Mouse (Mus musculus) embryonic facial prominence, embryonic 14.5 days (tissue): ENCODE data around the gene Tmem221. TPM values are rescaled to one million over a fixed set of nuclear protein-coding genes. Genes with fewer than 3 reads are reported as not detected.

ENCODE experiments used
- ATAC-seq: fragments of 200-750 bp; cut with Nextera tagmentation; 2 replicates; pipeline ENCODE4 v1.8.0; 2017; ENCODE audit warnings: low read depth, moderate number of reproducible peaks, moderate TSS enrichment
- DNase-seq: peaks from one replicate; pipeline ENCODE4 v3.0.0-alpha.2; 2015; ENCODE audit warnings: low spot score
- H3K27ac ChIP-seq: fragments of 300-500 bp; sonication (generic); replicated peaks from 2 replicates; pipeline ENCODE4 v1.5.1; 2014; ENCODE audit warnings: low read depth, mild to moderate bottlenecking, low read length, moderate library complexity
- H3K27me3 ChIP-seq: fragments of 300-500 bp; sonication (generic); replicated peaks from 2 replicates; pipeline ENCODE4 v1.6.1; 2014; ENCODE audit warnings: low read length; ENCODE audit not compliant: control insufficient read depth, insufficient read depth
- H3K36me3 ChIP-seq: fragments of 300-500 bp; sonication (generic); 2 replicates; pipeline ENCODE4 v1.6.1; 2014; ENCODE audit warnings: low read length, mixed read lengths; ENCODE audit not compliant: control insufficient read depth, insufficient read depth
- H3K4me1 ChIP-seq: fragments of 300-500 bp; sonication (generic); 2 replicates; pipeline ENCODE4 v1.6.1; 2014; ENCODE audit warnings: antibody characterized with exemption, low read length; ENCODE audit not compliant: control insufficient read depth, insufficient read depth
- H3K4me2 ChIP-seq: fragments of 300-500 bp; sonication (generic); 2 replicates; pipeline ENCODE4 v1.6.1; 2014; ENCODE audit warnings: low read depth, mild to moderate bottlenecking, low read length, moderate library complexity, mixed read lengths
- H3K4me3 ChIP-seq: fragments of 300-500 bp; sonication (generic); 2 replicates; pipeline ENCODE4 v1.5.1; 2014; ENCODE audit warnings: low read depth, mild to moderate bottlenecking, low read length
- H3K9ac ChIP-seq: fragments of 300-500 bp; sonication (generic); 2 replicates; pipeline ENCODE4 v1.6.1; 2014; ENCODE audit warnings: low read depth, mild to moderate bottlenecking, low read length, moderate library complexity, mixed read lengths
- H3K9me3 ChIP-seq: fragments of 300-500 bp; sonication (generic); 2 replicates; pipeline ENCODE4 v1.6.1; 2016; ENCODE audit warnings: low read length; ENCODE audit not compliant: control insufficient read depth
- WGBS: fragments of 180-500 bp; shearing (Covaris S2); extraction: QIAGEN DNeasy Blood & Tissue Kit; methylation state at CpG from one replicate; pipeline ENCODE4 v1.1.7; 2014; 5-methylcytosine and 5-hydroxymethylcytosine counted together
- polyA plus RNA-seq: library from polyadenylated mRNA; unstranded; fragments of >200 nt; fragmentation: Nextera tagmentation; extraction: Ambion mirVana; gene quantifications from 2 replicates; pipeline ENCODE4 v1.2.1, GENCODE M21; 2014

Tmem221 gene
- polyA plus RNA-seq = 1.1 and 1.4 TPM in 2 replicates

GRCm38 (mm10) chr8:71558071-71558957, at the start of gene Tmem221:
Gene Tmem221, minus strand, starts transcription at chr8:71558871.
- H3K9me3 ChIP-seq = no peaks in the 10 kb centered on the region
- H3K27me3 ChIP-seq = peaks cover 73% of the 10 kb centered on the region
- no peak for DNase-seq
- 4% methylated on average over 56 of the region's 70 CpGs for WGBS
- H3K4me2 ChIP-seq = peak within 1 kb of the TSS; percentile 61
- H3K9ac ChIP-seq = peak within 1 kb of the TSS; percentile 49
- no peak within 1 kb of the TSS for H3K27ac ChIP-seq
- 0 out of 2 replicates have a peak, but pooled peaks have one; percentile 10 for ATAC-seq
- H3K36me3 ChIP-seq = no peaks in the 10 kb centered on the region
- no peaks in the 10 kb centered on the region for H3K4me1 ChIP-seq
- peak within 1 kb of the TSS; percentile 42 for H3K4me3 ChIP-seq

GRCm38 (mm10) chr8:71604021-71604420, 45.4 kb upstream of the Tmem221 start:
- Histone ChIP-seq H3K4me2 (no peak overlapping the region), H3K9me3 (no peaks in the 10 kb centered on the region), H3K27ac (no peak overlapping the region), H3K4me1 (peaks cover 4% of the 10 kb centered on the region; the same call in 1 of the 2 replicates), H3K4me3 (no peak overlapping the region), H3K27me3 (peaks cover 17% of the 10 kb centered on the region), H3K36me3 (no peaks in the 10 kb centered on the region), H3K9ac (no peak overlapping the region)
- WGBS = 52% methylated on average over 7 of the region's 7 CpGs
- DNase-seq (no peak), ATAC-seq (no peak)

GRCm38 (mm10) chr8:71602666-71603334, 44.1 kb upstream of the Tmem221 start:
- DNase-seq (peak; percentile 91), ATAC-seq (peak; percentile 82)
- H3K36me3 ChIP-seq = no peaks in the 10 kb centered on the region
- peaks cover 4% of the 10 kb centered on the region; the same call in 1 of the 2 replicates for H3K4me1 ChIP-seq
- WGBS = 2% methylated on average over 32 of the region's 32 CpGs
- no peak overlapping the region for H3K27ac ChIP-seq
- H3K27me3 ChIP-seq = peaks cover 17% of the 10 kb centered on the region
- H3K9me3 ChIP-seq = no peaks in the 10 kb centered on the region
- H3K4me2 ChIP-seq = peak overlapping the region; percentile 64
- H3K4me3 ChIP-seq = peak overlapping the region; percentile 42
- H3K9ac ChIP-seq = peak overlapping the region; percentile 53

GRCm38 (mm10) chr8:71601939-71602665, 43.4 kb upstream of the Tmem221 start:
- 9% methylated on average over 18 of the region's 65 CpGs for WGBS
- ATAC-seq (peak; percentile 28), DNase-seq (peak; percentile 17)
- H3K9me3 ChIP-seq = no peaks in the 10 kb centered on the region
- H3K4me1 ChIP-seq = peaks cover 4% of the 10 kb centered on the region; the same call in 1 of the 2 replicates
- peaks cover 17% of the 10 kb centered on the region for H3K27me3 ChIP-seq
- H3K4me3 ChIP-seq = peak overlapping the region; percentile 42
- H3K9ac ChIP-seq = peak overlapping the region; percentile 53
- H3K27ac ChIP-seq = no peak overlapping the region
- no peaks in the 10 kb centered on the region for H3K36me3 ChIP-seq
- H3K4me2 ChIP-seq = peak overlapping the region; percentile 64

- Histone ChIP-seq H3K9ac (no peak overlapping the region), H3K9me3 (no peaks in the 10 kb centered on the region), H3K4me1 (peaks cover 4% of the 10 kb centered on the region; the same call in 1 of the 2 replicates), H3K4me3 (no peak overlapping the region), H3K27ac (no peak overlapping the region), H3K4me2 (no peak overlapping the region), H3K27me3 (peaks cover 17% of the 10 kb centered on the region), H3K36me3 (peaks cover 10% of the 10 kb centered on the region; the same call in 1 of the 2 replicates)
- 78% methylated on average over 5 of the region's 5 CpGs for WGBS
- DNase-seq (no peak), ATAC-seq (no peak)
Observed at GRCm38 (mm10) chr8:71598841-71599240, 40.2 kb upstream of the Tmem221 start.

- Histone ChIP-seq H3K9ac (no peak overlapping the region), H3K27ac (no peak overlapping the region), H3K4me1 (peaks cover 4% of the 10 kb centered on the region; the same call in 1 of the 2 replicates), H3K4me3 (no peak overlapping the region), H3K27me3 (peaks cover 17% of the 10 kb centered on the region), H3K4me2 (no peak overlapping the region), H3K36me3 (peaks cover 10% of the 10 kb centered on the region; the same call in 1 of the 2 replicates), H3K9me3 (no peaks in the 10 kb centered on the region)
- DNase-seq (no peak), ATAC-seq (no peak)
Observed at GRCm38 (mm10) chr8:71598375-71598774, 39.7 kb upstream of the Tmem221 start.

GRCm38 (mm10) chr8:71597451-71597850, 38.8 kb upstream of the Tmem221 start, which contains the start of gene Fam129c:
Gene Fam129c, plus strand, starts transcription at chr8:71597648.
- whole genome bisulfite sequencing = 79% methylated on average over 3 of the region's 3 CpGs
- no peaks in the 10 kb centered on the region for H3K9me3 ChIP-seq
- no peak within 1 kb of the TSS for H3K27ac ChIP-seq
- no peak within 1 kb of the TSS for H3K4me2 ChIP-seq
- peaks cover 10% of the 10 kb centered on the region; the same call in 1 of the 2 replicates for H3K36me3 ChIP-seq
- no peak within 1 kb of the TSS for H3K9ac ChIP-seq
- H3K4me1 ChIP-seq = peaks cover 8% of the 10 kb centered on the region
- H3K4me3 ChIP-seq = no peak within 1 kb of the TSS
- peaks cover 15% of the 10 kb centered on the region for H3K27me3 ChIP-seq
- ATAC-seq (no peak), DNase-seq (no peak)

GRCm38 (mm10) chr8:71596798-71597197, 38.1 kb upstream of the Tmem221 start:
- Histone ChIP-seq H3K9ac (no peak overlapping the region), H3K9me3 (no peaks in the 10 kb centered on the region), H3K27ac (no peak overlapping the region), H3K36me3 (peaks cover 10% of the 10 kb centered on the region; the same call in 1 of the 2 replicates), H3K27me3 (peaks cover 9% of the 10 kb centered on the region), H3K4me1 (peaks cover 8% of the 10 kb centered on the region), H3K4me2 (no peak overlapping the region), H3K4me3 (no peak overlapping the region)
- ATAC-seq (no peak), DNase-seq (peak; percentile 27)
- WGBS = 81% methylated on average over 4 of the region's 4 CpGs
